Mouse (Mus musculus) neural tube, embryonic 15.5 days (tissue): ENCODE data around the gene 9530077C05Rik. TPM values are rescaled to one million over a fixed set of nuclear protein-coding genes. Genes with fewer than 3 reads are reported as not detected.

Experiments
- ATAC-seq: fragments of 200-750 bp; cut with Nextera tagmentation; 2 replicates; pipeline ENCODE4 v1.8.0; 2017; ENCODE audit warnings: mild to moderate bottlenecking, moderate TSS enrichment, moderate library complexity; ENCODE audit not compliant: low FRiP score
- H3K27ac ChIP-seq: fragments of 300-500 bp; sonication (generic); replicated peaks from 2 replicates; pipeline ENCODE4 v1.5.1; 2015; ENCODE audit warnings: mild to moderate bottlenecking, inconsistent platforms
- H3K27me3 ChIP-seq: fragments of 300-500 bp; sonication (generic); replicated peaks from 2 replicates; pipeline ENCODE4 v1.6.1; 2015; ENCODE audit warnings: inconsistent platforms
- H3K36me3 ChIP-seq: fragments of 300-500 bp; sonication (generic); 2 replicates; pipeline ENCODE4 v1.6.1; 2015; ENCODE audit warnings: inconsistent platforms
- H3K4me1 ChIP-seq: fragments of 300-500 bp; sonication (generic); 2 replicates; pipeline ENCODE4 v1.6.1; 2015; ENCODE audit warnings: inconsistent platforms
- H3K4me2 ChIP-seq: fragments of 300-500 bp; sonication (generic); 2 replicates; pipeline ENCODE4 v1.6.1; 2015; ENCODE audit warnings: inconsistent platforms, mild to moderate bottlenecking, moderate library complexity
- H3K4me3 ChIP-seq: fragments of 300-500 bp; sonication (generic); replicated peaks from 2 replicates; pipeline ENCODE4 v1.5.1; 2015; ENCODE audit warnings: mild to moderate bottlenecking, inconsistent platforms
- H3K9ac ChIP-seq: fragments of 300-500 bp; sonication (generic); replicated peaks from 2 replicates; pipeline ENCODE4 v1.6.1; 2015; ENCODE audit warnings: mild to moderate bottlenecking, inconsistent platforms
- H3K9me3 ChIP-seq: fragments of 300-500 bp; sonication (generic); replicated peaks from 2 replicates; pipeline ENCODE4 v1.6.1; 2016; ENCODE audit warnings: inconsistent platforms
- whole genome bisulfite sequencing: fragments of 180-500 bp; shearing (Covaris S2); methylation state at CpG from one replicate; pipeline ENCODE4 v1.1.7; 2015; ENCODE audit warnings: mixed read lengths; 5-methylcytosine and 5-hydroxymethylcytosine counted together
- polyA plus RNA-seq: library from polyadenylated mRNA; unstranded; fragments of >200 nt; fragmentation: Nextera tagmentation; extraction: Ambion mirVana; gene quantifications from 2 replicates; pipeline ENCODE4 v1.2.1, GENCODE M21; 2015

The 9530077C05Rik gene
- polyA plus RNA-seq, 1 experiment from 2014 or later, result 15.0 TPM

DNA sequence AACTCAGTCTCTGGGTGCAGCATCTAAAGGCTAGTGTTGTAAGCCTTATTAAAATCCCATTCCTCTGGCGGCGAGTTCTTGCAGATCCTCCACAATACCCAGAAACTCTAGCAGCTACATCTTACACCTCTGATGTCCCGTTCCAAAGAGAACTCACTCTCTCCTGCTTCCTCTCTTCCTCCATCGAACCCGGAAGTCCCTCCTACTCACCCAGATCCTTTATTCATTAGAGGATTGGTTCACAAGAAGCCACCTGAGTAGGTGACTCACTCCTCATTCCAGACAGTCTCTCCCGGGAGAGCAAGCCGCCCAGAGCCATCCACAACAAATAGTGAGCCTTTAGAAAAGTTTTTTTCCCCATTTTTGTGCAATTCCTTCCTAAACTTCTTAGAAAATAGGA, 74.9 kb downstream of the 9530077C05Rik start:
- Histone ChIP-seq H3K4me1 (no peaks in the 10 kb centered on the region), H3K4me2 (no peak overlapping the region), H3K9ac (no peak overlapping the region), H3K4me3 (no peak overlapping the region), H3K27ac (no peak overlapping the region), H3K9me3 (no peaks in the 10 kb centered on the region), H3K36me3 (no peaks in the 10 kb centered on the region), H3K27me3 (no peaks in the 10 kb centered on the region)
- ATAC-seq, result no peak
- 92% methylated on average over 7 of the region's 7 CpGs for whole genome bisulfite sequencing

- WGBS, result 70% methylated on average over 9 of the region's 9 CpGs
- Histone ChIP-seq H3K9ac (no peak overlapping the region), H3K4me2 (no peak overlapping the region), H3K9me3 (no peaks in the 10 kb centered on the region), H3K27me3 (no peaks in the 10 kb centered on the region), H3K36me3 (no peaks in the 10 kb centered on the region), H3K4me3 (no peak overlapping the region), H3K4me1 (no peaks in the 10 kb centered on the region), H3K27ac (no peak overlapping the region)
- no peak for ATAC-seq
Measured at GRCm38 (mm10) chr9:22488963-22489362, 77.7 kb downstream of the 9530077C05Rik start.

Other genes with a start within 250 kb of the 9530077C05Rik start
- gene Zfp872, start 223.4 kb upstream of the 9530077C05Rik start, polyA plus RNA-seq, result 0.42 and 0.58 TPM in 2 replicates
- 8.8 and 14.0 TPM in 2 replicates for gene Zfp809, start 185.8 kb upstream of the 9530077C05Rik start, polyA plus RNA-seq
- gene Zfp599, start 151.6 kb upstream of the 9530077C05Rik start, polyA plus RNA-seq, result 6.8 and 7.6 TPM in 2 replicates
- 27.0 and 28.8 TPM in 2 replicates for gene Zfp810, start 103.9 kb upstream of the 9530077C05Rik start, polyA plus RNA-seq
- 3.7 and 11.2 TPM in 2 replicates for gene Anln, start 22.3 kb upstream of the 9530077C05Rik start, polyA plus RNA-seq
- not detected in 2 replicates for gene Gm17545, start 42.8 kb downstream of the 9530077C05Rik start, polyA plus RNA-seq
- 72.1 and 78.8 TPM in 2 replicates for gene Rp9, start 58.2 kb downstream of the 9530077C05Rik start, polyA plus RNA-seq
- gene Bbs9, start 64.2 kb downstream of the 9530077C05Rik start, polyA plus RNA-seq, result 16.4 and 17.4 TPM in 2 replicates